Mouse (Mus musculus) testis, adult 2 months (tissue): ENCODE measurements at regions not wholly inside any gene's neighbourhood (a gene's known extent, or its start where the extent isn't known, plus 50 kb on each side); places are given as distances from the start of the nearest gene placed in this dataset.

Experiments
- CTCF ChIP-seq: fragments of 200-500 bp; IDR thresholded peaks from 2 replicates; pipeline ENCODE4 v1.5.1; 2012; ENCODE audit warnings: low read depth, mild to moderate bottlenecking, inconsistent platforms, low read length, moderate library complexity; ENCODE audit not compliant: control insufficient read depth, insufficient read depth, insufficient replicate concordance
- POLR2A ChIP-seq: fragments of 200-500 bp; IDR thresholded peaks from 2 replicates; pipeline ENCODE4 v1.6.1; 2012; ENCODE audit warnings: low read depth, mild to moderate bottlenecking, inconsistent platforms, low read length, moderate library complexity; ENCODE audit not compliant: control insufficient read depth

- TF ChIP-seq CTCF: no peak
- TF ChIP-seq POLR2A: no peak
Observed at GRCm38 (mm10) chr3:134605356-134605771, 223.4 kb upstream of the Tacr3 start.
